Mouse (Mus musculus): ENCODE measurements around the gene Gm21863.
"Not testable (repeated sequence)": the region's sequence is repeated elsewhere in the genome, so short reads cannot be mapped to it uniquely, and the experiment has no call there.

Gm21863 gene

GRCm38 (mm10) chr12:19953869-19954555 is at the start of gene Gm21863:
Gene Gm21863 (plus strand): TSS chr12:19954505.
- not testable (repeated sequence) for DNase-seq (ENCODE audit: extremely low spot score, low read depth, low spot score)

GRCm38 (mm10) chr12:19928049-19928448 is 26.3 kb upstream of the Gm21863 start:
- not testable (repeated sequence) for DNase-seq (ENCODE audit: extremely low spot score, low read depth, low spot score)

Measured in hindlimb bud, embryonic 11.5 days (tissue).